Mouse (Mus musculus): ENCODE measurements around the gene Mrps18a. TPM values are rescaled to one million over a fixed set of nuclear protein-coding genes. Genes with fewer than 3 reads are reported as not detected.

The Mrps18a gene
- polyA plus RNA-seq, 1 experiment from 2014 or later, result 112 TPM

- H3K9me3 ChIP-seq (ENCODE audit: control insufficient read depth, low read length), result peaks cover under 1% of the 10 kb centered on the region; the same call in 1 of the 2 replicates
- peaks cover 48% of the 10 kb centered on the region for H3K4me1 ChIP-seq (ENCODE audit: control insufficient read depth, insufficient read depth, low read length)
- H3K4me3 ChIP-seq (ENCODE audit: low read depth, low read length), result peak overlapping the region; percentile 4; the same call in 1 of the 2 replicates
- peak overlapping the region; percentile 72 for H3K27ac ChIP-seq (replicated peaks; ENCODE audit: low read depth, low read length)
- no peaks in the 10 kb centered on the region for H3K36me3 ChIP-seq (ENCODE audit: control insufficient read depth, insufficient read depth, low read length)
- H3K27me3 ChIP-seq (replicated peaks; ENCODE audit: control insufficient read depth, insufficient read depth, low read length), result no peaks in the 10 kb centered on the region
- H3K9ac ChIP-seq (ENCODE audit: low read depth, low read length), result peak overlapping the region; percentile 0; the same call in 1 of the 2 replicates
- WGBS, result 2% methylated on average over 10 of the region's 10 CpGs
- H3K4me2 ChIP-seq (ENCODE audit: low read depth, low read length), result peak overlapping the region; percentile 42
- DNase-seq (ENCODE audit: low spot score) (peak; percentile 97), ATAC-seq (ENCODE audit: low read depth) (peak; percentile 88)
Observed at GRCm38 (mm10) chr17:46084091-46084501, 26.7 kb upstream of the Mrps18a start.

- no peak overlapping the region for H3K4me3 ChIP-seq (ENCODE audit: low read depth, low read length)
- ATAC-seq (ENCODE audit: low read depth), result peak; percentile 56
- 16% methylated on average over 17 of the region's 17 CpGs for WGBS
- H3K27me3 ChIP-seq (replicated peaks; ENCODE audit: control insufficient read depth, insufficient read depth, low read length), result no peaks in the 10 kb centered on the region
- no peak overlapping the region for H3K9ac ChIP-seq (ENCODE audit: low read depth, low read length)
- no peaks in the 10 kb centered on the region for H3K36me3 ChIP-seq (ENCODE audit: control insufficient read depth, insufficient read depth, low read length)
- peaks cover 45% of the 10 kb centered on the region for H3K4me1 ChIP-seq (ENCODE audit: control insufficient read depth, insufficient read depth, low read length)
- H3K27ac ChIP-seq (replicated peaks; ENCODE audit: low read depth, low read length), result peak overlapping the region; percentile 46; the same call in 1 of the 2 replicates
- peak; percentile 78 for DNase-seq (ENCODE audit: low spot score)
- H3K4me2 ChIP-seq (ENCODE audit: low read depth, low read length), result peak overlapping the region; percentile 23
- H3K9me3 ChIP-seq (ENCODE audit: control insufficient read depth, low read length), result no peaks in the 10 kb centered on the region
Observed at GRCm38 (mm10) chr17:46086341-46086870, 24.4 kb upstream of the Mrps18a start.

- WGBS, result 55% methylated on average over 1 of the region's 1 CpGs
- Histone ChIP-seq H3K27me3 (replicated peaks; ENCODE audit: control insufficient read depth, insufficient read depth, low read length) (no peaks in the 10 kb centered on the region), H3K4me1 (ENCODE audit: control insufficient read depth, insufficient read depth, low read length) (peaks cover 12% of the 10 kb centered on the region), H3K4me2 (ENCODE audit: low read depth, low read length) (no peak overlapping the region), H3K27ac (replicated peaks; ENCODE audit: low read depth, low read length) (no peak overlapping the region), H3K9me3 (ENCODE audit: control insufficient read depth, low read length) (no peaks in the 10 kb centered on the region), H3K9ac (ENCODE audit: low read depth, low read length) (no peak overlapping the region), H3K4me3 (ENCODE audit: low read depth, low read length) (no peak overlapping the region), H3K36me3 (ENCODE audit: control insufficient read depth, insufficient read depth, low read length) (no peaks in the 10 kb centered on the region)
- ATAC-seq (ENCODE audit: low read depth) (no peak), DNase-seq (ENCODE audit: low spot score) (no peak)
Observed at GRCm38 (mm10) chr17:46091351-46091750, 19.4 kb upstream of the Mrps18a start.

- Histone ChIP-seq H3K27ac (replicated peaks; ENCODE audit: low read depth, low read length) (no peak overlapping the region), H3K4me1 (ENCODE audit: control insufficient read depth, insufficient read depth, low read length) (peaks cover 7% of the 10 kb centered on the region; the same call in 1 of the 2 replicates), H3K27me3 (replicated peaks; ENCODE audit: control insufficient read depth, insufficient read depth, low read length) (no peaks in the 10 kb centered on the region), H3K4me3 (ENCODE audit: low read depth, low read length) (no peak overlapping the region), H3K36me3 (ENCODE audit: control insufficient read depth, insufficient read depth, low read length) (no peaks in the 10 kb centered on the region), H3K4me2 (ENCODE audit: low read depth, low read length) (no peak overlapping the region), H3K9me3 (ENCODE audit: control insufficient read depth, low read length) (no peaks in the 10 kb centered on the region), H3K9ac (ENCODE audit: low read depth, low read length) (no peak overlapping the region)
- 61% methylated on average over 14 of the region's 14 CpGs for WGBS
- ATAC-seq (ENCODE audit: low read depth) (no peak), DNase-seq (ENCODE audit: low spot score) (no peak)
Observed at GRCm38 (mm10) chr17:46091899-46092298, 18.9 kb upstream of the Mrps18a start.

GRCm38 (mm10) chr17:46098525-46098924 is 12.3 kb upstream of the Mrps18a start:
- Histone ChIP-seq H3K27me3 (replicated peaks; ENCODE audit: control insufficient read depth, insufficient read depth, low read length) (no peaks in the 10 kb centered on the region), H3K4me1 (ENCODE audit: control insufficient read depth, insufficient read depth, low read length) (0 out of 2 replicates have a peak, but pooled peaks cover 2% of the 10 kb centered on the region), H3K27ac (replicated peaks; ENCODE audit: low read depth, low read length) (no peak overlapping the region), H3K9ac (ENCODE audit: low read depth, low read length) (no peak overlapping the region), H3K4me2 (ENCODE audit: low read depth, low read length) (no peak overlapping the region), H3K36me3 (ENCODE audit: control insufficient read depth, insufficient read depth, low read length) (no peaks in the 10 kb centered on the region), H3K9me3 (ENCODE audit: control insufficient read depth, low read length) (no peaks in the 10 kb centered on the region), H3K4me3 (ENCODE audit: low read depth, low read length) (no peak overlapping the region)
- DNase-seq (ENCODE audit: low spot score) (no peak), ATAC-seq (ENCODE audit: low read depth) (no peak)
- 65% methylated on average over 8 of the region's 8 CpGs for WGBS

GRCm38 (mm10) chr17:46101906-46102305 is 8.9 kb upstream of the Mrps18a start:
- Histone ChIP-seq H3K9me3 (ENCODE audit: control insufficient read depth, low read length) (no peaks in the 10 kb centered on the region), H3K4me2 (ENCODE audit: low read depth, low read length) (no peak overlapping the region), H3K27ac (replicated peaks; ENCODE audit: low read depth, low read length) (no peak overlapping the region), H3K4me3 (ENCODE audit: low read depth, low read length) (no peak overlapping the region), H3K36me3 (ENCODE audit: control insufficient read depth, insufficient read depth, low read length) (no peaks in the 10 kb centered on the region), H3K9ac (ENCODE audit: low read depth, low read length) (no peak overlapping the region), H3K4me1 (ENCODE audit: control insufficient read depth, insufficient read depth, low read length) (0 out of 2 replicates have a peak, but pooled peaks cover 7% of the 10 kb centered on the region), H3K27me3 (replicated peaks; ENCODE audit: control insufficient read depth, insufficient read depth, low read length) (no peaks in the 10 kb centered on the region)
- DNase-seq (ENCODE audit: low spot score), result no peak
- ATAC-seq (ENCODE audit: low read depth), result no peak
- 52% methylated on average over 9 of the region's 9 CpGs for WGBS

GRCm38 (mm10) chr17:46102608-46103159 is 8.1 kb upstream of the Mrps18a start:
- Histone ChIP-seq H3K4me1 (ENCODE audit: control insufficient read depth, insufficient read depth, low read length) (0 out of 2 replicates have a peak, but pooled peaks cover 7% of the 10 kb centered on the region), H3K9me3 (ENCODE audit: control insufficient read depth, low read length) (no peaks in the 10 kb centered on the region), H3K9ac (ENCODE audit: low read depth, low read length) (no peak overlapping the region), H3K27ac (replicated peaks; ENCODE audit: low read depth, low read length) (0 out of 2 replicates have a peak overlapping the region, but pooled peaks have one; percentile 10), H3K36me3 (ENCODE audit: control insufficient read depth, insufficient read depth, low read length) (no peaks in the 10 kb centered on the region), H3K4me3 (ENCODE audit: low read depth, low read length) (no peak overlapping the region), H3K4me2 (ENCODE audit: low read depth, low read length) (no peak overlapping the region), H3K27me3 (replicated peaks; ENCODE audit: control insufficient read depth, insufficient read depth, low read length) (no peaks in the 10 kb centered on the region)
- WGBS, result 43% methylated on average over 8 of the region's 8 CpGs
- no peak for ATAC-seq (ENCODE audit: low read depth)
- DNase-seq (ENCODE audit: low spot score), result no peak

- 26% methylated on average over 12 of the region's 12 CpGs for WGBS
- Histone ChIP-seq H3K4me2 (ENCODE audit: low read depth, low read length) (peak overlapping the region; percentile 16; the same call in 1 of the 2 replicates), H3K27ac (replicated peaks; ENCODE audit: low read depth, low read length) (no peak overlapping the region; the same call in 1 of the 2 replicates), H3K9ac (ENCODE audit: low read depth, low read length) (no peak overlapping the region), H3K4me1 (ENCODE audit: control insufficient read depth, insufficient read depth, low read length) (0 out of 2 replicates have a peak, but pooled peaks cover 7% of the 10 kb centered on the region), H3K9me3 (ENCODE audit: control insufficient read depth, low read length) (no peaks in the 10 kb centered on the region), H3K27me3 (replicated peaks; ENCODE audit: control insufficient read depth, insufficient read depth, low read length) (no peaks in the 10 kb centered on the region), H3K36me3 (ENCODE audit: control insufficient read depth, insufficient read depth, low read length) (no peaks in the 10 kb centered on the region), H3K4me3 (ENCODE audit: low read depth, low read length) (no peak overlapping the region)
- ATAC-seq (ENCODE audit: low read depth) (peak; percentile 91), DNase-seq (ENCODE audit: low spot score) (peak; percentile 87)
Observed at GRCm38 (mm10) chr17:46104487-46104886, 6.3 kb upstream of the Mrps18a start.

Data from embryonic facial prominence, embryonic 14.5 days (tissue).